Mouse (Mus musculus) embryonic fibroblast, embryonic 13.5 days (primary cell): Measurements from ENCODE around the gene Sema5a. TPM values are rescaled to one million over a fixed set of nuclear protein-coding genes. Genes with fewer than 3 reads are reported as not detected.

ENCODE experiments used
- H3K27ac ChIP-seq: 2 replicates; pipeline ENCODE4 v1.5.1; 2012; ENCODE audit warnings: low read length, control low read depth, inconsistent platforms; ENCODE audit not compliant: insufficient read depth
- H3K4me1 ChIP-seq: 2 replicates; pipeline ENCODE4 v1.6.1; 2011; ENCODE audit warnings: low read length; ENCODE audit not compliant: control insufficient read depth, insufficient read depth
- H3K4me3 ChIP-seq: 2 replicates; pipeline ENCODE4 v1.5.1; 2011; ENCODE audit warnings: mild to moderate bottlenecking, control low read depth, low read length; ENCODE audit not compliant: insufficient read depth
- CTCF ChIP-seq: IDR thresholded peaks from 2 replicates; pipeline ENCODE4 v1.5.1; 2011; ENCODE audit warnings: mild to moderate bottlenecking, control low read depth, low read length, moderate library complexity, borderline replicate concordance; ENCODE audit not compliant: insufficient read depth
- POLR2A ChIP-seq: IDR thresholded peaks from 2 replicates; pipeline ENCODE4 v1.6.1; 2011; ENCODE audit warnings: low read depth, mild to moderate bottlenecking, control low read depth, low read length, moderate library complexity
- polyA plus RNA-seq: library from polyadenylated mRNA; stranded (reverse); fragments of >200 nt; gene quantifications from 2 replicates; pipeline ENCODE4 v1.2.4, GENCODE M21; 2011; ENCODE audit warnings: low read depth; ENCODE audit not compliant: missing spikeins, insufficient read length

The Sema5a gene
- polyA plus RNA-seq, 1 experiment, result 32.5 TPM

DNA sequence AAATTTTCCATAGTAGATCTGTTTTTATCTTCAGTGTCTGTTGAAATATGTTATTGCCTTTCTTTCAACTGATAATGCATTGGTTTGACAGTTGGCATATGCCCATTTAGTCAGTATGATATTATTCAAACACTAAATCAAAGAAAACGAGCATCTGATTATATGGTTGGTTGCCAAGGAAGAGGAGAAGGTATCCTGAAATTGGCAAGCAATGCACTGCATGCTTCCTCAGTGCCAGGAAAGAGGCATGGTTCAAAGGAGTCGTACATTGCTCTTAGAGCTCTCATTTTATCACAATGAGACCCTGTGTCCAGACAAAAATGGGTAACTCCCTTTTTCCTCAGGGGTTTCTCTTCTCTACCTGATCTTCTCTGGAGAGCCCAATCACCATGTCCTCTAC, 214.4 kb downstream of the Sema5a start:
- no peak overlapping the region for H3K27ac ChIP-seq
- TF ChIP-seq CTCF (no peak), POLR2A (no peak)
- H3K4me3 ChIP-seq, result no peak overlapping the region

DNA sequence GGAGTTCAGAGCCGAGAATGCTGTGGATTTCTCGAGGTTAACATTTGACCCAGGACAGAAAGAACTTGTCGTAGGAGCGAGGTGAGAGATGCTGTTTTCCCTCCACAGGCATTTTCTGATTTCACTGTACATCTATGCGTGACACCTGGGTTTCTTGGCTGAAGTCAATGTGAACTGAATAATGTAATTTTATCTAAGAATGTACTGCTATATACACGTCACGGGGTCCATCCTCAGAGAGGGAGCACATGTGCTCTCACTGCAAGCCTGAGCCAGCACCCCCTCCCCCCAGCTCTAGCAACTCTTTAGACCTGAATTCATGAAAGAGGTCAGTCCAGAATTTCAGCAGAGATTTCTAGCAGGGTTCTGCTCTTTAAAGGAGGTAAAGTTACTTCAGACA, 215.6 kb downstream of the Sema5a start:
- no peak overlapping the region for H3K27ac ChIP-seq
- no peak overlapping the region for H3K4me3 ChIP-seq
- TF ChIP-seq CTCF (no peak), POLR2A (no peak)
- no peaks in the 10 kb centered on the region for H3K4me1 ChIP-seq

More for the DNA sequence above, 214.4 kb downstream of the Sema5a start:
- no peaks in the 10 kb centered on the region for H3K4me1 ChIP-seq

DNA sequence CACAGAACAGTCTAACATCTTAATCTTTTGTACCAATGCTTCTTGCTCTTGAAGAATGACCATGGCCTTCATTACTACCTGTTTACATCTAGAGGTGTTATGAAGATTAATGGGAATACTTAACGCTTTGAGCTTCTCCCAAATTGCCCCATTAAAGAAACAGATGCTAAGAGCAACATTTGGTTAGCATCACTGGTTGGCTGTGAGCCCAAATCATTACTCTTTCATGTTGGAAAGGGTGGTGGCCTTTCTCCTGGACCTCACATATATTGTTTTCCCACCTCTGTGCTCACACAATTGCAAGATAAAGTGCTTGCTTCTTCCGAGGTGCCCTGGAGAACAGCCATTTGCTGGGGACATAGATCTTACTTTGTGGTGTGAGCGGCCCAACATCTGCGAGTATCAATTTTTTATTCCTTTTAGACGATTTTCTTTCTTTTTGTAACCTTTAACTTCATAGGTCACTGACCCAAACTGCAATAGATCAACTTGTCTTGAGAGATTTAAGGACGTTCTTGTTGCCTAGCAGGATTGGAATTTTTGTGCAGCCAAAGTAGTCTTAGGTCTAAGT, 227.0 kb downstream of the Sema5a start:
- no peak for TF ChIP-seq CTCF
- TF ChIP-seq POLR2A, result no peak
- Histone ChIP-seq H3K4me1 (no peaks in the 10 kb centered on the region), H3K4me3 (no peak overlapping the region), H3K27ac (no peak overlapping the region)

DNA sequence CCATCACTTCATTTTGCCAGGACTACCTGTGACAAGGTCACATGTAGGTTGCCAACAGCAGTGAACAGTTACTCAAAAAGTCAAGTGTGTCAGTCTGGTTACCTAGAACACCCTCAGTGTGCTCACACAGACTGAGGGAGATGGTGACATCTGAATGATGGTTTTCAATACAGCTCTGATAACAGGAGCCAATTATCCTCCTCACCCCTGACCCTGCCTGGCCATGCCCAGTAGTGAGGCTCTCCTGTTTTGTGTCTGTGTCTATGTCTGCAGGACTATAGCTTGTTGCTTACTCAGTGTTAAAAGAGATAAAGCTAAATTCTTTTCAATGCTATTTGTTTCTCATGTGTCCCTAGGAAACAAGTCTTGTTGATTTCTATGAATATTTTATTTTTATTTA, 236.1 kb downstream of the Sema5a start:
- no peak for TF ChIP-seq CTCF
- no peak for TF ChIP-seq POLR2A

DNA sequence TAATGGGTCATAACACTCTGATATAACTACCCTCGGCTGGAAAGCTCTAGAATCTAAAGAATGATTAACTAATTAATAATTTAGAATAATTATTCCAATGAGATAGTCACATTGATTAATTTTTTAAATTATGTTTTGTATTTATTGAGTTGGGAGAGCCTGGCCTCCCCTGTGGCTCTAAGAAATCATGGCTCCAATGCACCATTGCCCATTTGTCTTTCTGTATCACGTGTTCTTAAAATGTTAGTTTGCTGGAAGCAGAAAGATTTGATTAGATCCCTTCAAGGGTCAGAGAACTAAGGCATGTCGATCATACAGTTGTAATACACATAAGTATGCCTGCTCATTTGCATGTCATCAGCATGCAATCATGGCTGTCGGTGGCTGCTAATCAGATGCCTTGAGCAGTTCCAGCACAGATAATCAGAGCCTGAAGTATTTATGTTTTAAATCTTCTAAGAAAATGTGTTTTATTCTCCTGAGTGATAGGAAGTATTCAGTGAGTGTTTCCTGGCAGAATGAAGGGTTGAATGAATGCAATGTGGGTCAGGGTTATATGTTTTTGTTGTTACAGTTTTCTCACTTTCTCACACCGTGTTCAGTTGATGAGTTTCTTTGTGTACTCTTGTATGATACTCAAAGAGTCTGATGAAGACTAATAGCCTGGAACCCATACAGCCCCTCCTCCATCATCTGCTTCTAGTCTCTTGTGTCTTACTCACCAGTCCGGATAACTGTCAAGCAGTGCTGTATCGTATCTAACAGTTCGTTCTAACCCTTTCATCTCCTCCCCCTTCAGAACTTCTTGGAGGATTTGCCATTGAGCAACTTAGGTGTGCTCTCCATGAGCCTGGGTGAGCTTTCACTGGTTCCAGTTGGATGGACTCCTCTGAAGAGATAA, 240.7 kb downstream of the Sema5a start:
- no peak overlapping the region for H3K27ac ChIP-seq
- no peaks in the 10 kb centered on the region for H3K4me1 ChIP-seq
- no peak overlapping the region for H3K4me3 ChIP-seq
- no peak for TF ChIP-seq CTCF
- no peak for TF ChIP-seq POLR2A

More for the DNA sequence above, 236.1 kb downstream of the Sema5a start:
- Histone ChIP-seq H3K4me1 (no peaks in the 10 kb centered on the region), H3K4me3 (no peak overlapping the region), H3K27ac (no peak overlapping the region)

DNA sequence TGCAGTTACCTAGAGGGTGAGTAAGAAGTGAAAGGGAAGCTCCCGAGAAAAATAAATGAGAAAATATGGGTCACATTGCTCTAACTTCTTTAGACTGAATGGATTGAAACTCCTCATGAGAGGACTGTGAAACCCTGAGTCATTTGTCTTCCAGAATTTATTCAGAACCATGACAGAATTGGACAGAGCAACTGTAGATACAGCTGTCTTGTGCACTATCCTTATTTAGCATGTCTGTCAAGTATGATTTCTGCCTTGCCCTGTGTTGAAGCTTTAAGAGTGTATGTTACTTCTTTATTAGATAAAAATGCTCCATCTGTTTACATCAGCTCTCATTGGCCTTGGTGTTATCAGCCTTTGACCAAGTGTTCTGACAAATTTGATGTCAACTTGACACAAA, 243.4 kb downstream of the Sema5a start:
- no peak for TF ChIP-seq CTCF
- TF ChIP-seq POLR2A, result no peak
- H3K4me3 ChIP-seq, result no peak overlapping the region
- H3K27ac ChIP-seq, result no peak overlapping the region
- H3K4me1 ChIP-seq, result no peaks in the 10 kb centered on the region

DNA sequence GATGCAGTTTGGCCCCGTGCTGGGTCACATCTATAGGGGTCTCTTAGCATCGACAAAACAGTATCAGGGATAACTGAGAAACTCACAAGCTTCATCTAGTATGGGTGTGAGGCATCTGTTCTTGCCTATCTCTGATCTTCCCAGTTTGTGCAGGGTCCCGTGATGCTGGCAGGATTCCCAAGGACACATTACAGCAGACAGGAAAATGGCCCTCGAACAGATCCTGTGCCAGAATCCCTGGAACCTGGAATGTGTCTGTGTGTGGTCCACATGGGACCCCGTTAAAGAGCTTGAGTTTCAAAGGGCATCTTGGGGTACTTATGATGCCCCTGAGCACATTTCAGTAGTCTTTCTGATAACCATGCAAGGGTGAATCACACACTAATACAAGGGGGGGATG, 249.6 kb downstream of the Sema5a start:
- H3K4me1 ChIP-seq, result no peaks in the 10 kb centered on the region
- TF ChIP-seq POLR2A, result no peak
- TF ChIP-seq CTCF, result no peak
- no peak overlapping the region for H3K4me3 ChIP-seq
- no peak overlapping the region for H3K27ac ChIP-seq

DNA sequence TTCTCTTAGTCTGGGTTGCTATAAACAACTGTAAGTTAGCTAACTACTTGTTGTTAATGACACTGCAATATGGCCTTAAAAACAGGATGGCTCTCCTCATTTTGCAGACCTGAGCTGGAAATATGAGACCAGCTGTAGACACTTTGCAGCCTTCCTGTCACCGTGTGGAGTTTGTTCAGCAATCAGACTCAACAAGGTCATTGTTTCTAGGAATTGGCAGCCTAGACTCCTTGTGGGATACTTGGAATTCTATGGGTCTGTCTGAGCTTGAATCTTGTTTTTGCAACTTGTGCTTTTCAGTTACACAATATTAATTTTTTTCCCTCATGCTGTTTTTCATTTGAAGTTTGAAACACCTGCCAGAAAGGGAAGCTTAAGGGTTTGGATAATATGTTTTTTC, 250.3 kb downstream of the Sema5a start:
- TF ChIP-seq POLR2A (no peak), CTCF (no peak)
- Histone ChIP-seq H3K27ac (no peak overlapping the region), H3K4me3 (no peak overlapping the region), H3K4me1 (no peaks in the 10 kb centered on the region)

DNA sequence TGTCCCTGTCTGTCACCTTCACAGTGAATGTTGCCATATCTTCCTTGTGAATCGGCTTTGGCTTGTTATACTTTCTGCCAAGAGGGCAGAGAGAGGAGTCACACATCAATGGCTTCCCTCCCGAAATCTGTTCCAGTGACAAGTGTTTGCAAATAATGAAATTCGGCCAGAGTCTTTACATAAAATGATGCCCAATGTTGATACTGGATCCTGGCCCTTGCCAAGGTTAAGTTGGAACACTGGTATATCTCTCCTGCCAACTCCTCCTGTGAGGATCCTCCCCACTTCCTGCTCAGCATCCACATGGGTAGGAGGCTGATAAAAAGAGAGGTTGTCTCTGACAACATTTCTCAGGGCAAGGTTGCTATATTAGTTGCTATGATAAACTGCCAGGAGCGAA, 252.3 kb downstream of the Sema5a start:
- H3K4me3 ChIP-seq, result no peak overlapping the region
- no peak overlapping the region for H3K27ac ChIP-seq
- no peak for TF ChIP-seq POLR2A
- no peak for TF ChIP-seq CTCF
- no peaks in the 10 kb centered on the region for H3K4me1 ChIP-seq

DNA sequence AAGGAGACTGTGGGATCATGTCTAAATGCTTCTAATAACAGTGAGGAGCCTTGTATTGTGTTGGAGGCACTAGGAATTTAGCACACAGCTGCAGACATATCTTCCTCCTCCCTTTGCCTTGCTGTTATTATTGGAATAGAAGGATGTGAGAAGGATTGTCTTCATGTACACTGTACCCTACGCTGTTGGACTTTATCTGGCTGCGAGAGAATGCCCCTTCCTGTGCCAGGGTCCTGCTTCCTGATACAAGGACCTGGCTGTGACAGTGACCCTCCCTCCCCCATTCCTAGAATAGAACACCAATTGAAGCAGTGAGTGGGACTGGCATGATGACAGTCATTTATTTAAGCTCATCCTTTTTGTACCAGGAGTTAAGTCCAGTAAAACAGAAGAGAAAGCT, 261.3 kb downstream of the Sema5a start:
- no peak for TF ChIP-seq POLR2A
- TF ChIP-seq CTCF, result no peak
- Histone ChIP-seq H3K4me3 (no peak overlapping the region), H3K27ac (no peak overlapping the region), H3K4me1 (no peaks in the 10 kb centered on the region)
